Mouse (Mus musculus): ENCODE measurements at regions not wholly inside any gene's neighbourhood (a gene's known extent, or its start where the extent isn't known, plus 50 kb on each side); places are given as distances from the start of the nearest gene placed in this dataset.

- TF ChIP-seq CTCF (IDR thresholded peaks at IDR 0.05; ENCODE audit: low read depth) (no peak), EP300 (optimal IDR thresholded peaks at IDR 0.05) (no peak)
These were observed 577.1 kb downstream of the Gm19410 start for GRCm38 (mm10) chr8:36342650-36343049.

Data from stomach, postnatal 0 days (tissue).